Mouse (Mus musculus) erythroblast, adult 5-6 weeks (primary cell): ENCODE measurements around the gene Aldh8a1. TPM values are rescaled to one million over a fixed set of nuclear protein-coding genes. Genes with fewer than 3 reads are reported as not detected.

Experiments
- ATAC-seq: replicated peaks from 2 replicates; pipeline ENCODE4 v1.8.0; 2016; ENCODE audit warnings: moderate number of reproducible peaks, mild to moderate bottlenecking, moderate TSS enrichment, inconsistent platforms; ENCODE audit not compliant: poor library complexity, low FRiP score, severe bottlenecking
- total RNA-seq, 2 experiments: library from RNA; stranded (forward) in 1 of 2; stranded (reverse) in 1 of 2; fragments of 150-400 nt in 1 of 2; fragments of 200-764, 138-1000 nt in 1 of 2; gene quantifications; 2 replicates each; pipeline versions ENCODE4 v1.2.3 to v1.2.4; 2015 to 2017; ENCODE audit warnings: low replicate concordance in 2 of 2

Gene Aldh8a1
- total RNA-seq (2015; ENCODE audit: low replicate concordance): not detected in 2 replicates
- not detected in 2 replicates for total RNA-seq (2017; ENCODE audit: low replicate concordance)

GRCm38 (mm10) chr10:21376682-21377473 lies at the start of gene Aldh8a1:
Aldh8a1 (plus strand) TSS chr10:21377291.
- no peak for ATAC-seq

GRCm38 (mm10) chr10:21327605-21328135 lies 49.4 kb upstream of the Aldh8a1 start:
- ATAC-seq: no peak

- no peak for ATAC-seq
Observed at GRCm38 (mm10) chr10:21334349-21335105, 42.6 kb upstream of the Aldh8a1 start.

GRCm38 (mm10) chr10:21335534-21335933 lies 41.6 kb upstream of the Aldh8a1 start:
- no peak for ATAC-seq

- peak; percentile 60 for ATAC-seq
Observed at GRCm38 (mm10) chr10:21337191-21337590, 39.9 kb upstream of the Aldh8a1 start.

- no peak for ATAC-seq
Observed at GRCm38 (mm10) chr10:21341706-21342105, 35.4 kb upstream of the Aldh8a1 start.

- no peak for ATAC-seq
Observed at GRCm38 (mm10) chr10:21342331-21343005, 34.6 kb upstream of the Aldh8a1 start.

- ATAC-seq: no peak
Observed at GRCm38 (mm10) chr10:21347332-21347731, 29.8 kb upstream of the Aldh8a1 start.

GRCm38 (mm10) chr10:21349449-21349848 lies 27.6 kb upstream of the Aldh8a1 start:
- ATAC-seq: no peak

GRCm38 (mm10) chr10:21349946-21350345 lies 27.1 kb upstream of the Aldh8a1 start:
- ATAC-seq: no peak

GRCm38 (mm10) chr10:21350531-21351515 lies 26.3 kb upstream of the Aldh8a1 start:
- no peak for ATAC-seq

- no peak for ATAC-seq
Observed at GRCm38 (mm10) chr10:21351766-21352165, 25.3 kb upstream of the Aldh8a1 start.

- ATAC-seq: no peak
Observed at GRCm38 (mm10) chr10:21353890-21354289, 23.2 kb upstream of the Aldh8a1 start.

- no peak for ATAC-seq
Observed at GRCm38 (mm10) chr10:21354506-21354905, 22.6 kb upstream of the Aldh8a1 start.

- no peak for ATAC-seq
Observed at GRCm38 (mm10) chr10:21357986-21358385, 19.1 kb upstream of the Aldh8a1 start.

GRCm38 (mm10) chr10:21359086-21359485 lies 18.0 kb upstream of the Aldh8a1 start:
- ATAC-seq: no peak

- no peak for ATAC-seq
Observed at GRCm38 (mm10) chr10:21361871-21362270, 15.2 kb upstream of the Aldh8a1 start.

GRCm38 (mm10) chr10:21363297-21363696 lies 13.8 kb upstream of the Aldh8a1 start:
- ATAC-seq: no peak

GRCm38 (mm10) chr10:21364946-21365345 lies 12.1 kb upstream of the Aldh8a1 start:
- no peak for ATAC-seq
